Mouse (Mus musculus): ENCODE results near the gene Mrps22.

GRCm38 (mm10) chr9:98650547-98650946 is 49.1 kb upstream of the Mrps22 start:
- TF ChIP-seq CTCF (IDR thresholded peaks at IDR 0.05) (no peak), POLR2A (IDR thresholded peaks at IDR 0.05; ENCODE audit: insufficient read depth, low read depth, low read length) (no peak)
